Mouse (Mus musculus): Measurements from ENCODE around the gene Coro1a. TPM values are rescaled to one million over a fixed set of nuclear protein-coding genes. Genes with fewer than 3 reads are reported as not detected.

Gene Coro1a
- total RNA-seq, 4 experiments from 2014 or later = 1.3 to 5.9 (median 3.1) TPM

GRCm38 (mm10) chr7:126708175-126708952 lies 777 bp upstream of the Coro1a start:
- no peak for DNase-seq (ENCODE audit: low spot score in 2 of 2)

- DNase-seq (ENCODE audit: low spot score in 2 of 2) = peak in 1 of 2 experiments; percentile 48
Observed at GRCm38 (mm10) chr7:126704121-126704980, 3.2 kb downstream of the Coro1a start.

GRCm38 (mm10) chr7:126703757-126704077 lies 3.9 kb downstream of the Coro1a start:
- no peak for DNase-seq (ENCODE audit: low spot score in 2 of 2)

- DNase-seq (ENCODE audit: low spot score in 2 of 2) = no peak
Observed at GRCm38 (mm10) chr7:126702861-126703756, 4.5 kb downstream of the Coro1a start.

- DNase-seq (ENCODE audit: low spot score in 2 of 2) = no peak
Observed at GRCm38 (mm10) chr7:126702358-126702757, 5.2 kb downstream of the Coro1a start.

GRCm38 (mm10) chr7:126701559-126702357 lies 5.8 kb downstream of the Coro1a start:
- no peak for DNase-seq (ENCODE audit: low spot score in 2 of 2)

- peak; percentile 77 to 79 for DNase-seq (ENCODE audit: low spot score in 2 of 2)
Observed at GRCm38 (mm10) chr7:126701070-126701469, 6.5 kb downstream of the Coro1a start.

GRCm38 (mm10) chr7:126700063-126701015 lies 7.2 kb downstream of the Coro1a start:
- DNase-seq (ENCODE audit: low spot score in 2 of 2) = no peak

- DNase-seq (ENCODE audit: low spot score in 2 of 2) = no peak
Observed at GRCm38 (mm10) chr7:126697838-126698237, 9.7 kb downstream of the Coro1a start.

- no peak for DNase-seq (ENCODE audit: low spot score in 2 of 2)
Observed at GRCm38 (mm10) chr7:126696886-126697285, 10.7 kb downstream of the Coro1a start.

- no peak for DNase-seq (ENCODE audit: low spot score in 2 of 2)
Observed at GRCm38 (mm10) chr7:126696303-126696702, 11.3 kb downstream of the Coro1a start.

GRCm38 (mm10) chr7:126695631-126696207 lies 11.9 kb downstream of the Coro1a start, which contains the start of gene Slx1b:
Gene Slx1b (minus strand): TSS chr7:126695784.
- DNase-seq (ENCODE audit: low spot score in 2 of 2) = peak; percentile 87 to 93

- peak; percentile 42 to 64 for DNase-seq (ENCODE audit: low spot score in 2 of 2)
Observed at GRCm38 (mm10) chr7:126695210-126695611, 12.4 kb downstream of the Coro1a start, which contains the start of gene Bola2. Gene Bola2 (plus strand): TSS chr7:126695401.

GRCm38 (mm10) chr7:126694441-126695051 lies 13.0 kb downstream of the Coro1a start:
- no peak for DNase-seq (ENCODE audit: low spot score in 2 of 2)

- DNase-seq (ENCODE audit: low spot score in 2 of 2) = no peak
Observed at GRCm38 (mm10) chr7:126693781-126694180, 13.8 kb downstream of the Coro1a start.

- DNase-seq (ENCODE audit: low spot score in 2 of 2) = peak; percentile 73 to 74
Observed at GRCm38 (mm10) chr7:126693256-126693655, 14.3 kb downstream of the Coro1a start.

- no peak for DNase-seq (ENCODE audit: low spot score in 2 of 2)
Observed at GRCm38 (mm10) chr7:126692426-126692825, 15.2 kb downstream of the Coro1a start.

GRCm38 (mm10) chr7:126691676-126692075 lies 15.9 kb downstream of the Coro1a start:
- DNase-seq (ENCODE audit: low spot score in 2 of 2) = no peak

All from gastrocnemius, adult 8-10 months (tissue).